Mouse (Mus musculus) erythroblast, embryonic 14.5 days (primary cell): Measurements from ENCODE around the gene Scgb2b26. TPM values are rescaled to one million over a fixed set of nuclear protein-coding genes. Genes with fewer than 3 reads are reported as not detected.
"Not testable (repeated sequence)": the region's sequence is repeated elsewhere in the genome, so short reads cannot be mapped to it uniquely, and the experiment has no call there.

Experiments used
- H3K27me3 ChIP-seq: 2 replicates; pipeline ENCODE4 v1.6.1; 2012; ENCODE audit warnings: inconsistent platforms; ENCODE audit not compliant: control insufficient read depth
- H3K36me3 ChIP-seq: 2 replicates; pipeline ENCODE4 v1.6.1; 2012; ENCODE audit warnings: mild to moderate bottlenecking, inconsistent platforms; ENCODE audit not compliant: control insufficient read depth
- H3K4me1 ChIP-seq: 2 replicates; pipeline ENCODE4 v1.6.1; 2012; ENCODE audit warnings: inconsistent platforms; ENCODE audit not compliant: control insufficient read depth
- H3K4me3 ChIP-seq: replicated peaks from 2 replicates; pipeline ENCODE3; 2012; ENCODE audit warnings: moderate library complexity, mild to moderate bottlenecking, inconsistent platforms
- H3K9me3 ChIP-seq: 2 replicates; pipeline ENCODE4 v1.6.1; 2012; ENCODE audit warnings: low read length, inconsistent platforms, mixed read lengths; ENCODE audit not compliant: control insufficient read depth
- GATA1 ChIP-seq: IDR thresholded peaks from 2 replicates; pipeline ENCODE4 v1.6.1; 2012; ENCODE audit warnings: low read length, inconsistent platforms, mixed read lengths
- TAL1 ChIP-seq: IDR thresholded peaks from 3 replicates; pipeline ENCODE4 v1.6.1; 2012; ENCODE audit warnings: low read length, inconsistent platforms, mixed read lengths
- polyA plus RNA-seq: library from polyadenylated mRNA; stranded (reverse); fragments of >175 nt; gene quantifications from 2 replicates; pipeline ENCODE4 v1.2.3, GENCODE M21; 2012

Scgb2b26 gene
- polyA plus RNA-seq = not detected in 2 replicates

- Histone ChIP-seq H3K4me1 (no peaks in the 10 kb centered on the region), H3K4me3 (no peak within 1 kb of the TSS), H3K9me3 (peaks cover 36% of the 10 kb centered on the region), H3K27me3 (no peaks in the 10 kb centered on the region), H3K36me3 (no peaks in the 10 kb centered on the region)
- TF ChIP-seq TAL1 (no peak), GATA1 (no peak)
These were observed at the start of gene Scgb2b26 for GRCm38 (mm10) chr7:33944940-33945339. Gene Scgb2b26 (minus strand): TSS chr7:33945040.

GRCm38 (mm10) chr7:33982281-33982680 lies 37.4 kb upstream of the Scgb2b26 start:
- H3K4me1 ChIP-seq, H3K27me3 ChIP-seq, H3K4me3 ChIP-seq, H3K36me3 ChIP-seq, H3K9me3 ChIP-seq: not testable (repeated sequence)

GRCm38 (mm10) chr7:33902982-33903381 lies 41.9 kb downstream of the Scgb2b26 start:
- Histone ChIP-seq H3K9me3 (peaks cover 4% of the 10 kb centered on the region), H3K4me3 (no peak overlapping the region), H3K4me1 (no peaks in the 10 kb centered on the region), H3K27me3 (no peaks in the 10 kb centered on the region), H3K36me3 (no peaks in the 10 kb centered on the region)
- TF ChIP-seq TAL1 = no peak
- no peak for TF ChIP-seq GATA1

- TF ChIP-seq TAL1 (no peak), GATA1 (no peak)
- Histone ChIP-seq H3K9me3 (peaks cover 8% of the 10 kb centered on the region), H3K4me3 (no peak overlapping the region), H3K27me3 (no peaks in the 10 kb centered on the region), H3K4me1 (no peaks in the 10 kb centered on the region), H3K36me3 (no peaks in the 10 kb centered on the region)
These were observed 44.0 kb downstream of the Scgb2b26 start for GRCm38 (mm10) chr7:33900803-33901202.

- Histone ChIP-seq H3K9me3 (peaks cover 14% of the 10 kb centered on the region), H3K36me3 (no peaks in the 10 kb centered on the region), H3K27me3 (no peaks in the 10 kb centered on the region), H3K4me3 (no peak overlapping the region), H3K4me1 (no peaks in the 10 kb centered on the region)
- TF ChIP-seq TAL1 (no peak), GATA1 (no peak)
These were observed 44.8 kb downstream of the Scgb2b26 start for GRCm38 (mm10) chr7:33900007-33900406.

Other genes with a start within 250 kb of the Scgb2b26 start
- not detected in 2 replicates for gene Scgb2b24, start 205.7 kb downstream of the Scgb2b26 start, polyA plus RNA-seq
- gene Scgb1b24, start 201.2 kb downstream of the Scgb2b26 start, polyA plus RNA-seq = not detected in 2 replicates
- 0.02 TPM in 1 of 2 replicates, not detected in the other for gene Scgb2b27, start 68.9 kb upstream of the Scgb2b26 start, polyA plus RNA-seq
- gene Scgb1b27, start 76.4 kb upstream of the Scgb2b26 start, polyA plus RNA-seq = not detected in 2 replicates
- not detected in 2 replicates for gene Scgb1b30, start 150.4 kb upstream of the Scgb2b26 start, polyA plus RNA-seq
- gene Wtip, start 188.2 kb upstream of the Scgb2b26 start, polyA plus RNA-seq = 0.07 and 0.09 TPM in 2 replicates
- 0.92 and 1.3 TPM in 2 replicates for gene Uba2, start 224.6 kb upstream of the Scgb2b26 start, polyA plus RNA-seq